Mouse (Mus musculus): ENCODE measurements around the gene Ankzf1. TPM values are rescaled to one million over a fixed set of nuclear protein-coding genes. Genes with fewer than 3 reads are reported as not detected.

Ankzf1 gene
- polyA plus RNA-seq, 1 experiment from 2014 or later: 28.5 TPM

GRCm38 (mm10) chr1:75168093-75168471 lies 23.9 kb upstream of the Ankzf1 start:
- peak; percentile 24 for ATAC-seq
- CTCF ChIA-PET: interaction anchor here (1.1 to 1.7 kb wide), 2 partner anchors 11 to 12 kb away, joined by 4 read pairs; partner anchors contain the start of gene Abcb6

GRCm38 (mm10) chr1:75168472-75169464 lies 23.2 kb upstream of the Ankzf1 start, which contains the start of gene Zfand2b:
TSS of gene Zfand2b (plus strand) at chr1:75168646.
- POLR2A ChIA-PET: interaction anchor here (0.6 to 1.4 kb wide), 3 partner anchors 9 to 420 kb away, joined by 3 to 5 read pairs (median 3); no protein-coding TSS in a partner anchor
- DNase-seq (ENCODE audit: low read depth, low spot score) (peak; percentile 61), ATAC-seq (peak; percentile 93)
- in situ Hi-C loops (cut with MboI; ENCODE audit: low pct_unique_long_range_greater_than_20kb): no loop called here
- TF ChIP-seq CTCF (IDR thresholded peaks at IDR 0.05): no peak
- H3K27me3 ChIP-seq: no peaks in the 10 kb centered on the region
- CTCF ChIA-PET: interaction anchor here (1.1 to 1.7 kb wide), 2 partner anchors 11 to 12 kb away, joined by 4 read pairs; partner anchors contain the start of gene Abcb6

More at GRCm38 (mm10) chr1:75168093-75168471, 23.9 kb upstream of the Ankzf1 start:
- in situ Hi-C loops (cut with MboI; ENCODE audit: low pct_unique_long_range_greater_than_20kb): no loop called here
- DNase-seq (ENCODE audit: low read depth, low spot score): no peak
- H3K27me3 ChIP-seq: no peaks in the 10 kb centered on the region
- POLR2A ChIA-PET: interaction anchor here (0.7 kb wide), 1 partner anchor 421 kb away, joined by 3 read pairs; no protein-coding TSS in a partner anchor
- no peak for TF ChIP-seq CTCF (IDR thresholded peaks at IDR 0.05)

DNA sequence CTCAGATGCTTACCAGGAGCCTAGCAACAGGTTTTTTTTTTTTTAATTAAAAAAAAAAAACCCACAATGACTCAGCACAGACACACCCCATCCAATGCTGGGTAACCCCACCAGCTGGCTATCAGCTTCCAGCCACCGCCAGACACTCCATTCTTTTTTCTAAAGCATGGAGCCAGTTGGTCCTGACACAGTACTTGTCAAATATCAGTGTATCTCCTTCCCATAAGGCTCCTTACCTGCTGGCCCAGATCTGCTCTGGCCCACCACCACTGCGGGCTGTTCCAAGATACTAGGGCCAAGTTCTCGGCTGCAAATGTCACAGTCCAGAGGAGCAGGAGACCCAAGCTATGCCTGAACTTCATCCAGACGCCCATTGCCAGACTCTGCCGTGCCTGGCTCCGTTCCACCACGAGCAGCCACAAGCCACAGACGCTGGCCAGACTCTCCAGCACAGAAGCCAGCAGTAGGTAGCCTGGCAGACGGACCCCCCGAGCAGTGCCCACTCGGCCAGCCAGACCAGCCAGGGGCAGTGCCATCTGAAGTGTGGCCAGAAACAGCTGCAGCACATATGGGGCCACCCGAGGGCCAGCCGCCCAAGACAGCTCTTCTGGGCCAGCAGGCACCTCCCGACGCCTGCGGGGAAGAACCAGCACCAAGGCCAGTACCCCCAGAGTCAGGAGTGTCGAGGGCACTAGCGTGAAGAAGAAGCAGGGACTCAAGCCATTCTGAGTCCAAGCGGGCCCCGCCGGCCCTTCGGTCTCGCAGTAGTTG lies 12.4 kb upstream of the Ankzf1 start:
- DNase-seq (ENCODE audit: low read depth, low spot score) (peak; percentile 28), ATAC-seq (peak; percentile 55)
- POLR2A ChIA-PET: interaction anchor here (1.2 to 2.3 kb wide), 2 partner anchors 10 to 11 kb away, joined by 4 to 15 read pairs; partner anchors contain the start of genes Ankzf1 and Atg9a

DNA sequence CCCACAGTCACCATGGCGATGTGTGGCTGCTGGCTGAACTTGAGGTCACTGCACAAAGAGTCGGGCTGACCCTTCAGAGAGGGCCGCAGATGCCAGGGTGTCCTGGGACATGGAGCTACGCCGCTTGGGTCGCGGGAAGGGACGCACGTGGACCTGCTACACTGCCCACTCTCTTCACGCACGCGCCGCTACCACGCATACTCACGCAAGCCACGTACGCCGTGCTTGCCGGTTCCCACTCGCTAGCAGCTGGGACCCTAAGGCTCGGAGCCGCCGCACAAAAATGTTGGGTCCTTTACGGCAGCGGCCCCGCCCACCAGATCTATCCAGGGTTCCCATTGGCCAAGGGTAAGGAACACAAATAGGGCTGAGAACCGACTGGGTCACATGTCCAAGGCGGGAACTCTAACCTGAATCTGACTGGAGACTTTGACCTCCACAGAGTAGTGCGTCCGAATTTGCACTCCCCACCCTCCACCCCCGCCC lies 11.8 kb upstream of the Ankzf1 start, which contains the start of gene Abcb6:
Abcb6 (minus strand) TSS at position 288 of the 486 bp plus-strand sequence.
- ATAC-seq (peak; percentile 77), DNase-seq (ENCODE audit: low read depth, low spot score) (peak; percentile 25)
- H3K27me3 ChIP-seq: no peaks in the 10 kb centered on the region
- CTCF ChIA-PET: interaction anchor here (0.6 to 1.5 kb wide), 5 partner anchors 10 to 40 kb away, joined by 3 to 4 read pairs (median 3); partner anchors contain the start of gene Zfand2b
- no peak for TF ChIP-seq CTCF (IDR thresholded peaks at IDR 0.05)
- POLR2A ChIA-PET: interaction anchor here (1.2 to 2.3 kb wide), 2 partner anchors 10 to 11 kb away, joined by 4 to 15 read pairs; partner anchors contain the start of genes Ankzf1 and Atg9a
- in situ Hi-C loops (cut with MboI; ENCODE audit: low pct_unique_long_range_greater_than_20kb): loop anchor here (10.0 kb wide), 1 partner anchor 75 kb away; no protein-coding TSS in a partner anchor

More for the DNA sequence above, 12.4 kb upstream of the Ankzf1 start:
- H3K27me3 ChIP-seq: no peaks in the 10 kb centered on the region
- no peak for TF ChIP-seq CTCF (IDR thresholded peaks at IDR 0.05)
- in situ Hi-C loops (cut with MboI; ENCODE audit: low pct_unique_long_range_greater_than_20kb): loop anchor here (10.0 kb wide), 1 partner anchor 75 kb away; no protein-coding TSS in a partner anchor
- CTCF ChIA-PET: interaction anchor here (0.7 to 3.4 kb wide), 6 partner anchors 9 to 72 kb away, joined by 3 to 10 read pairs (median 4); partner anchors contain the start of gene Zfand2b

DNA sequence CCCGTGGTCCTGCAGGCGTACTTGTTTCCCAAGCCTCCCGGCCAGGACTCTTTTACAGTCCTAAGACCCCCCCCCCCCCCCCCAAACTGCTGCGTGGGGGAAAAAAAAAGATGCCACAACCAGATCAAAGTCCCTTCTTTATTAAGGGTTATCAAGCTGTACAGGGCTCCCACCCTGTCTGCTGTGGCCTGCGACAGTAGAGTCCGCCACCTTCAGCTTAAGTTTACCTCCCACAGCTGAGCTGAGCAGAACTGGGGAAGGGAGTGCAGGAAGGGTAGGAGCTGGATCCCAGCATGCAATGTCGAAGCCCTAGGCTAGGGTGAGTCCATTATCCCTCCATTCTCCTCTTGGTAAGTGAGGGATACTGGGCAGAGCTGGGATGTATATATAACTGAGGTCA lies 11.2 kb upstream of the Ankzf1 start:
- DNase-seq (ENCODE audit: low read depth, low spot score): no peak
- ATAC-seq: no peak
- H3K27me3 ChIP-seq: no peaks in the 10 kb centered on the region
- no peak for TF ChIP-seq CTCF (IDR thresholded peaks at IDR 0.05)
- CTCF ChIA-PET: interaction anchor here (0.6 kb wide), 1 partner anchor 12 kb away, joined by 3 read pairs; no protein-coding TSS in a partner anchor
- POLR2A ChIA-PET: interaction anchor here (0.7 to 2.3 kb wide), 3 partner anchors 10 to 71 kb away, joined by 3 to 15 read pairs (median 11); partner anchors contain the start of genes Ankzf1 and Atg9a
- in situ Hi-C loops (cut with MboI; ENCODE audit: low pct_unique_long_range_greater_than_20kb): loop anchor here (10.0 kb wide), 1 partner anchor 74 kb away; no protein-coding TSS in a partner anchor

GRCm38 (mm10) chr1:75181377-75181870 lies 10.5 kb upstream of the Ankzf1 start:
- in situ Hi-C loops (cut with MboI; ENCODE audit: low pct_unique_long_range_greater_than_20kb): loop anchor here (10.0 kb wide), 1 partner anchor 73 kb away; no protein-coding TSS in a partner anchor
- ATAC-seq (no peak), DNase-seq (ENCODE audit: low read depth, low spot score) (no peak)
- H3K27me3 ChIP-seq: no peaks in the 10 kb centered on the region
- ChIA-PET POLR2A (interaction anchor here (0.7 to 2.3 kb wide), 4 partner anchors 9 to 70 kb away, joined by 3 to 15 read pairs (median 7); partner anchors contain the start of genes Ankzf1 and Atg9a), CTCF (no interaction called here)
- no peak for TF ChIP-seq CTCF (IDR thresholded peaks at IDR 0.05)

DNA sequence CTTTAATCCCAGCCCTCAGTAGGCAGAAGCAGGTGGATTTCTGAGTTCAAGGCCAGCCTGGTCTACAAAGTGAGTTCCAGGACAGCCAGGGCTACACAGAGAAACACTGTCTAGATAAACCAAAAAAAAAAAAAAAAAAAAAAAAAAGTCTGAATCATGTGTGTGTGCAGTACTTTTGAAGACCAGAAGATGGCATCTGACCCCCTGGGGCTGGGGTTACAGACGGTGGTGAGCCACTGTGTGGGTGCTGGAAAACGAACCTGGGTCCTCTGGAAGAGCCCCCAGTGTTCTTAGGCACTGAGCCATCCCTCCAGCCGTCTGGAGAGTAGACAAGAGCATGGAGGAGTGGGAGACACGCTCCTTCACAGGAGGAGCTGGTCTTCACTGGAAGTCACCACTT lies 9.8 kb upstream of the Ankzf1 start:
- no peak for TF ChIP-seq CTCF (IDR thresholded peaks at IDR 0.05)
- H3K27me3 ChIP-seq: no peaks in the 10 kb centered on the region
- ChIA-PET CTCF (no interaction called here), POLR2A (interaction anchor here (1.3 kb wide), 1 partner anchor 8 kb away, joined by 3 read pairs; no protein-coding TSS in a partner anchor)
- DNase-seq (ENCODE audit: low read depth, low spot score) (no peak), ATAC-seq (no peak)
- in situ Hi-C loops (cut with MboI; ENCODE audit: low pct_unique_long_range_greater_than_20kb): loop anchor here (10.0 kb wide), 1 partner anchor 73 kb away; no protein-coding TSS in a partner anchor

- TF ChIP-seq CTCF (IDR thresholded peaks at IDR 0.05): no peak
- ChIA-PET POLR2A (no interaction called here), CTCF (no interaction called here)
- H3K27me3 ChIP-seq: no peaks in the 10 kb centered on the region
- no peak for DNase-seq (ENCODE audit: low read depth, low spot score)
- in situ Hi-C loops (cut with MboI; ENCODE audit: low pct_unique_long_range_greater_than_20kb): loop anchor here (10.0 kb wide), 1 partner anchor 69 kb away; no protein-coding TSS in a partner anchor
- ATAC-seq: no peak
These were observed 6.5 kb upstream of the Ankzf1 start for GRCm38 (mm10) chr1:75185495-75185894.

GRCm38 (mm10) chr1:75187126-75187525 lies 4.8 kb upstream of the Ankzf1 start:
- no peaks in the 10 kb centered on the region for H3K27me3 ChIP-seq
- in situ Hi-C loops (cut with MboI; ENCODE audit: low pct_unique_long_range_greater_than_20kb): loop anchor here (10.0 kb wide), 1 partner anchor 68 kb away; no protein-coding TSS in a partner anchor
- ChIA-PET CTCF (interaction anchor here (1.1 kb wide), 1 partner anchor 10 kb away, joined by 3 read pairs; no protein-coding TSS in a partner anchor), POLR2A (no interaction called here)
- DNase-seq (ENCODE audit: low read depth, low spot score) (no peak), ATAC-seq (no peak)
- TF ChIP-seq CTCF (IDR thresholded peaks at IDR 0.05): no peak

Data from Patski (cell line).